Mouse (Mus musculus) liver, embryonic 12.5 days (tissue): ENCODE results near the gene Naa80. TPM values are rescaled to one million over a fixed set of nuclear protein-coding genes. Genes with fewer than 3 reads are reported as not detected.
A peak's percentile ranks its signal among the peaks of the same experiment; 100 is the strongest.

Experiments
- ATAC-seq: fragments of 200-750 bp; cut with Nextera tagmentation; 2 replicates; pipeline ENCODE4 v1.8.0; 2017; ENCODE audit warnings: moderate number of reproducible peaks, mild to moderate bottlenecking, moderate library complexity
- H3K27ac ChIP-seq: fragments of 300-500 bp; sonication (generic); 2 replicates; pipeline ENCODE4 v1.5.1; 2016; ENCODE audit warnings: mild to moderate bottlenecking
- H3K27me3 ChIP-seq: fragments of 300-500 bp; sonication (generic); replicated peaks from 2 replicates; pipeline ENCODE4 v1.6.1; 2016; ENCODE audit warnings: mild to moderate bottlenecking, moderate library complexity
- H3K36me3 ChIP-seq: fragments of 300-500 bp; sonication (generic); 2 replicates; pipeline ENCODE4 v1.6.1; 2016; ENCODE audit warnings: mild to moderate bottlenecking, moderate library complexity
- H3K4me1 ChIP-seq: fragments of 300-500 bp; sonication (generic); 2 replicates; pipeline ENCODE4 v1.6.1; 2016
- H3K4me2 ChIP-seq: fragments of 300-500 bp; sonication (generic); 2 replicates; pipeline ENCODE4 v1.6.1; 2016; ENCODE audit warnings: mild to moderate bottlenecking, moderate library complexity
- H3K4me3 ChIP-seq: fragments of 300-500 bp; sonication (generic); 2 replicates; pipeline ENCODE4 v1.5.1; 2016; ENCODE audit warnings: mild to moderate bottlenecking, moderate library complexity
- H3K9ac ChIP-seq: fragments of 300-500 bp; sonication (generic); 2 replicates; pipeline ENCODE4 v1.6.1; 2016; ENCODE audit warnings: mild to moderate bottlenecking, moderate library complexity
- H3K9me3 ChIP-seq: fragments of 300-500 bp; sonication (generic); replicated peaks from 2 replicates; pipeline ENCODE4 v1.6.1; 2016; ENCODE audit warnings: mild to moderate bottlenecking, moderate library complexity
- WGBS: fragments of 180-500 bp; shearing (Covaris S2); methylation state at CpG from one replicate; pipeline ENCODE4 v1.1.7; 2016; ENCODE audit not compliant: insufficient replicate concordance; 5-methylcytosine and 5-hydroxymethylcytosine counted together
- polyA plus RNA-seq: library from polyadenylated mRNA; unstranded; fragments of >200 nt; fragmentation: Nextera tagmentation; extraction: Ambion mirVana; gene quantifications from 2 replicates; pipeline ENCODE4 v1.2.1, GENCODE M21; 2016

Gene Naa80
- polyA plus RNA-seq, 1 experiment from 2014 or later: 12.9 TPM

- no peaks in the 10 kb centered on the region for H3K27me3 ChIP-seq
- peak overlapping the region; percentile 75; the same call in 1 of the 2 replicates for H3K4me2 ChIP-seq
- H3K4me3 ChIP-seq: no peak overlapping the region
- H3K36me3 ChIP-seq: peaks cover 15% of the 10 kb centered on the region
- peak overlapping the region; percentile 79; the same call in 1 of the 2 replicates for H3K27ac ChIP-seq
- H3K4me1 ChIP-seq: peaks cover 70% of the 10 kb centered on the region
- 80% methylated on average over 10 of the region's 10 CpGs for WGBS
- no peak for ATAC-seq
- H3K9ac ChIP-seq: peak overlapping the region; percentile 15; the same call in 1 of the 2 replicates
- no peaks in the 10 kb centered on the region for H3K9me3 ChIP-seq
These were observed 816 bp upstream of the Naa80 start for GRCm38 (mm10) chr9:107577871-107578270.

- Histone ChIP-seq H3K4me1 (peaks cover 76% of the 10 kb centered on the region), H3K4me3 (no peak overlapping the region), H3K27ac (peak overlapping the region; percentile 95), H3K36me3 (peaks cover 18% of the 10 kb centered on the region), H3K27me3 (no peaks in the 10 kb centered on the region), H3K9me3 (no peaks in the 10 kb centered on the region), H3K4me2 (peak overlapping the region; percentile 94; the same call in 1 of the 2 replicates), H3K9ac (no peak overlapping the region; the same call in 1 of the 2 replicates)
- ATAC-seq: no peak
- WGBS: 87% methylated on average over 14 of the region's 14 CpGs
These were observed 575 bp downstream of the Naa80 start for GRCm38 (mm10) chr9:107579023-107579900.

GRCm38 (mm10) chr9:107580501-107581317 is 2.0 kb downstream of the Naa80 start, which contains the start of gene Hyal3:
Gene Hyal3 (plus strand): TSS chr9:107580818.
- peak; percentile 78 for ATAC-seq
- H3K4me3 ChIP-seq: peak within 1 kb of the TSS; percentile 72
- no peaks in the 10 kb centered on the region for H3K9me3 ChIP-seq
- H3K36me3 ChIP-seq: peaks cover 30% of the 10 kb centered on the region
- H3K27ac ChIP-seq: peak within 1 kb of the TSS; percentile 95
- peak within 1 kb of the TSS; percentile 94 for H3K4me2 ChIP-seq
- no peaks in the 10 kb centered on the region for H3K27me3 ChIP-seq
- WGBS: under 1% methylated on average over 32 of the region's 32 CpGs
- peak within 1 kb of the TSS; percentile 83 for H3K9ac ChIP-seq
- peaks cover 81% of the 10 kb centered on the region for H3K4me1 ChIP-seq

- Histone ChIP-seq H3K36me3 (peaks cover 30% of the 10 kb centered on the region), H3K9ac (peak overlapping the region; percentile 83), H3K27me3 (no peaks in the 10 kb centered on the region), H3K4me2 (peak overlapping the region; percentile 94), H3K4me3 (peak overlapping the region; percentile 72), H3K9me3 (no peaks in the 10 kb centered on the region), H3K4me1 (peaks cover 81% of the 10 kb centered on the region), H3K27ac (peak overlapping the region; percentile 95)
- no peak for ATAC-seq
- 30% methylated on average over 4 of the region's 4 CpGs for WGBS
These were observed 2.9 kb downstream of the Naa80 start for GRCm38 (mm10) chr9:107581584-107581983.

- ATAC-seq: no peak
- H3K27ac ChIP-seq: peak overlapping the region; percentile 95
These were observed 3.9 kb downstream of the Naa80 start for GRCm38 (mm10) chr9:107582509-107583062.

GRCm38 (mm10) chr9:107583174-107583573 is 4.5 kb downstream of the Naa80 start:
- 88% methylated on average over 14 of the region's 14 CpGs for WGBS
- no peak for ATAC-seq
- Histone ChIP-seq H3K27me3 (no peaks in the 10 kb centered on the region), H3K4me3 (no peak overlapping the region), H3K9me3 (no peaks in the 10 kb centered on the region), H3K4me1 (peaks cover 72% of the 10 kb centered on the region), H3K4me2 (no peak overlapping the region), H3K36me3 (peaks cover 30% of the 10 kb centered on the region), H3K27ac (peak overlapping the region; percentile 95), H3K9ac (no peak overlapping the region)

More at GRCm38 (mm10) chr9:107582509-107583062, 3.9 kb downstream of the Naa80 start:
- Histone ChIP-seq H3K9ac (peak overlapping the region; percentile 83), H3K4me2 (peak overlapping the region; percentile 94), H3K9me3 (no peaks in the 10 kb centered on the region), H3K4me1 (peaks cover 76% of the 10 kb centered on the region), H3K36me3 (peaks cover 30% of the 10 kb centered on the region), H3K4me3 (peak overlapping the region; percentile 72), H3K27me3 (no peaks in the 10 kb centered on the region)
- 85% methylated on average over 7 of the region's 7 CpGs for WGBS

DNA sequence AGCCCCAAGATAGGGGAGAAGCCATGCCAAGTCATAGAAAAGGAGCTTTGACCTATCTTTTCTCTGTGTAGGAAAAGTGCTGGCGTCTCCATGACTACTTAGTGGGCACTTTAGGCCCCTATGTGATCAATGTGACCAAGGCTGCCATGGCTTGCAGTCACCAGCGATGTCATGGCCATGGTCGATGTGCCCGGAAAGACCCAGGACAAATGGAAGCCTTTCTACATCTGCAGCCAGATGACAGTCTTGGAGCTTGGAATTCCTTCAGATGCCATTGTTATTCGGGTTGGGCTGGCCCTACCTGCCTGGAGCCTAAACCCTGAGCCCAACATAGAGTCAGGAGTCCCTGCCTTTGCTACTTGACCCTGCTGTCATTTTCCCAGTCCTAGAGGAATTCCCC is 7.8 kb downstream of the Naa80 start:
- peaks cover 59% of the 10 kb centered on the region for H3K36me3 ChIP-seq
- H3K9ac ChIP-seq: peak overlapping the region; percentile 76
- no peaks in the 10 kb centered on the region for H3K9me3 ChIP-seq
- H3K4me2 ChIP-seq: peak overlapping the region; percentile 73
- peak overlapping the region; percentile 82 for H3K4me3 ChIP-seq
- peak overlapping the region; percentile 99 for H3K27ac ChIP-seq
- H3K27me3 ChIP-seq: no peaks in the 10 kb centered on the region
- peaks cover 84% of the 10 kb centered on the region for H3K4me1 ChIP-seq
- WGBS: 80% methylated on average over 5 of the region's 5 CpGs
- ATAC-seq: no peak

- H3K9me3 ChIP-seq: no peaks in the 10 kb centered on the region
- peak within 1 kb of the TSS; percentile 99 for H3K27ac ChIP-seq
- peaks cover 77% of the 10 kb centered on the region for H3K4me1 ChIP-seq
- H3K4me3 ChIP-seq: peak within 1 kb of the TSS; percentile 82
- peak within 1 kb of the TSS; percentile 93 for H3K9ac ChIP-seq
- WGBS: 7% methylated on average over 46 of the region's 46 CpGs
- H3K36me3 ChIP-seq: peaks cover 66% of the 10 kb centered on the region
- ATAC-seq: peak; percentile 93
- H3K4me2 ChIP-seq: peak within 1 kb of the TSS; percentile 73
- no peaks in the 10 kb centered on the region for H3K27me3 ChIP-seq
These were observed 8.5 kb downstream of the Naa80 start, which contains the start of gene Ifrd2 for GRCm38 (mm10) chr9:107586974-107587832. Gene Ifrd2 (plus strand): TSS chr9:107587642.

DNA sequence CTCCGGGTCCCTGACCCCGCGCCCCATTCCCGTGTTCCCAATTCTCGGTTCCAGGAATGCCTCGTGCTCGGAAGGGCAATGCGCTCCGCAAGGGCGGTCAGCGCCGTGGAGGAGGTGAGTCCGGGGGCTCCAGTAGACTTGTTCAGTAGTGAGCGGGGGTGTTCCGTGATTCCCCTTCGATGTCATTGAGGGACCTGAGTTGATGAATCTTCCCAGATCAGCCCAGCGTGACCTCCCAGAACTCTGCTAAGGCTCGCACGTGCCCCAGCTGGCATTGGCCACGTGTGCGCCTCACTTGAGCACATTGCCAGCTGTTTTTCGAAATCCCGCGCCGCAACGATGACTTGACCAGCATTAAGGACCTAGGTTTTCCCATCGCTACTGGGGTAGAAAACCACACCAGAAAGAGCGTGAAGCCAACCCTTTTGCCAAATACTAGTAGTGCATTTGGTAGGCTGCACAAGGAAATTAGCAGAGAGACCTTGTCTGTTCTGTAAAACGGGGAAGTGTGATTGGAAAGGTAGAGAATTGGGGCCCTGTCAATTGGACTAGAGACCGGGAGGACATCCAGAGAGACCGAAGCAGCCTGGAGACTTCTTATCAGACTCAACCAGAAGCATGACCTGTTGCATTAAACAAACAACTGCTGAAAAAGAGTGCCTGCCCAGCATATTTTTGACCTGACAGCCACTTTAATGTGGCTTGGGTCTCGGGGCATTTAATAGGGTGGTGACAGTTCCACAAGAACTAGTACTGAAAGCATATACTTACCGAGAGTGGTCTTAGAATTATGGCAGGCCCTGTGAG is 9.3 kb downstream of the Naa80 start:
- ATAC-seq: peak; percentile 17
- WGBS: under 1% methylated on average over 33 of the region's 33 CpGs

DNA sequence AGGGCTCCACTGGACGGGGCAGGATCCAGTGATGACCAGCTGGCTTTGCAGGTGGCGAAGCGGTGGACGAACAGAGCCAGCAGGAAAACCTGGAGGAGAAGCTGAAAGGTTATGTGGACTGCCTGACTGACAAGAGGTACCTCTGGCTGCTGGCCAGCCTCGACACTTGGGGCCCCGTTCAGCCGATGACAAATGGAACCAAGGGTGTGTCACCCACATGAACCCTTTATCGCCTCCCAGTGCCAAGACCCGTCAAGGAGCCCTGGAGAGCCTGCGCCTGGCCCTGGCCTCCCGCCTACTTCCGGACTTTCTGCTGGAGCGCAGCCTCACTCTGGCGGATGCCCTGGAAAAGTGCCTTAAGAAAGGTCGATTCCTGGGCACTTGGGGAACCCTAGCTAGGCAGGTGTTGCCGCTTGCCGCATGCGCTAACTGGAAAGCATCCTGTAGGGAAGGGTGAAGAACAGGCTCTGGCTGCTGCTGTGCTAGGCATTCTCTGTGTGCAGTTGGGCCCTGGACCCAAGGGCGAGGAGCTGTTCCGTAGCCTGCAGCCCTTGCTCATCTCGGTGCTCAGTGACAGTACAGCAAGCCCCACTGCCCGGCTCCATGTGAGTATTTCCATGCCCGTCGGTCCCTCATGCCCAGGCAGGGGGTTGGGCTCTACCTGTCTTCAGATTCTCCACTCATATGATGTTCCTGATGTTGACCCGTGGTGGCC is 11.5 kb downstream of the Naa80 start:
- peaks cover 69% of the 10 kb centered on the region for H3K36me3 ChIP-seq

More for the DNA sequence above, 9.3 kb downstream of the Naa80 start:
- H3K36me3 ChIP-seq: peaks cover 69% of the 10 kb centered on the region
- H3K4me3 ChIP-seq: peak overlapping the region; percentile 82
- no peaks in the 10 kb centered on the region for H3K27me3 ChIP-seq
- H3K9ac ChIP-seq: peak overlapping the region; percentile 93
- peak overlapping the region; percentile 73 for H3K4me2 ChIP-seq
- H3K9me3 ChIP-seq: no peaks in the 10 kb centered on the region
- peaks cover 70% of the 10 kb centered on the region for H3K4me1 ChIP-seq
- peak overlapping the region; percentile 99 for H3K27ac ChIP-seq

More for the DNA sequence above, 11.5 kb downstream of the Naa80 start:
- Histone ChIP-seq H3K27ac (peak overlapping the region; percentile 99), H3K4me3 (peak overlapping the region; percentile 82), H3K4me2 (peak overlapping the region; percentile 73), H3K27me3 (no peaks in the 10 kb centered on the region), H3K4me1 (peaks cover 53% of the 10 kb centered on the region), H3K9ac (peak overlapping the region; percentile 93), H3K9me3 (no peaks in the 10 kb centered on the region)
- 74% methylated on average over 25 of the region's 25 CpGs for WGBS
- peak; percentile 9; the same call in 1 of the 2 replicates for ATAC-seq
